Mouse (Mus musculus) ZHBTc4 (cell line): ENCODE measurements around the gene Setd5.
A peak's percentile ranks its signal among the peaks of the same experiment; 100 is the strongest.

ENCODE experiments used
- DNase-seq: peaks from one replicate; pipeline ENCODE4 v3.0.0-alpha.2; 2011; ENCODE audit warnings: low read depth, low spot score

Setd5 gene

GRCm38 (mm10) chr6:113054552-113055107 lies 22.5 kb upstream of the Setd5 start:
- no peak for DNase-seq

DNA sequence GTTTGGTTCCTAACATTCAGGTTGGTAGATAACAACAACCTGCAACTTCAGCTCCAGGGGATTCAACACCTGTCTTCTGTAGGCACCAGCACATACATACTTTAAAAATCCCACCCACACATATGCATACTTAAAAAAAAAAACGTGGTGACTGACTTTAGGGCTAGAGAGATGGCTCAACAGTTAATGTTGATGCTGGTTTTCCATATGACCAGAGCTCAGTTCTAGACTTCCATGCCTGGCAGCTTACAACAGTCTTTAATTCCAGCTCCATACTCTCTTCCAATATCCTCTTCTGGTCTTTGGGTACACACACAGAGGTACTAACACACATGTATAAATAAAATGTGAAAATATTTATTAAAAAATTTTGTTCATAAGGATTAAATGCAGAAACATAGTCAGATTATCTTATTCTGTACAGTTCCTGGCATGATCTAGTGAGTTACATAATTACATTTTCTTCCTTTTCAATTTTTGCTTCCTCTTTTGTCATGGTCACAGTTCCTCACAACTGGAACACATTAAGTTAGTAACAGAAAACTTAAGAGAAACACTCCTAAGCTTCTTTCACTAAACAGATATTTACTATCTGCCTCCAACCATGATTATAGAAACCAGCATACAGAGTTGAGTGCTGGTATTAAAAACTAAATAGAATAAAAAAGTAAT lies 16.1 kb upstream of the Setd5 start:
- no peak for DNase-seq

GRCm38 (mm10) chr6:113062253-113062652 lies 14.9 kb upstream of the Setd5 start:
- no peak for DNase-seq

GRCm38 (mm10) chr6:113063363-113063762 lies 13.8 kb upstream of the Setd5 start:
- no peak for DNase-seq

DNA sequence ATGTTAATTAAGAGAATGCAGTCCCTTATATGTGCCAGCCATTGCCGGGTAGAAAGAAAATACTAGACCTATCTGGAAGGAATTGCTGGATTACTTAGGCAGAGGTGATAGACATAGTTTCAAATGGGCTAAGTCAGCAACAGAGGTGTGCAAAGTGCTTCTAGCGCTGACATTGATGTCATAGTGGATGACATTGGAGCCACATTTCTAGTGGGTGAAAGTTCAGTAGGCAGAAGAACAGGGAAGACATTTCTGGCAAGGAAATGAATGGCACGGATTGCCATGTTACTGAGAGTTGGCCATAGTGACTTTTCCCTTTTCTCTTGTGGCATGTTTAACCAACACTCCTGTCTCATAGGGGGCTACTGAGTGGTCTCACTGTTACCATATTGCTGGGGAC lies 12.0 kb upstream of the Setd5 start:
- DNase-seq, result no peak

DNA sequence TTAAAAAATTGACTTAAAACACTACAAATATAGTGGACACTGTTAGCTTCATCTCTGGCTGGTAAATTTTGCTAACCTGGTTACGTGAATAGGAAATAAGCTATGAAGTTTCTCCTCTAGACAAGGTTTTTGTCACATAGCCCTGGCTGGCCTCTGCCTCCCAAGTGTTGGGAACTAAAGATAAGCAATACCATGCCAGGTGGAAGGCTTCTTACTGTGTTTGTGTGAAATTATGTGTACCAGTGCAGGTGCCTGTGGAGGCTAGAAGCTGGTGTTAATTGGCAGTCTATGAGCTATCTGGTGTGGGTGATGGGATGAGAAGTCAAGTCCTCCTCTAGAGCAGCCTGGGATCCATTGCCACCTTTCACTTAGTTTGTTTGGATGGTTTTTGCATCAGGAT lies 8.0 kb upstream of the Setd5 start:
- no peak for DNase-seq

- DNase-seq, result no peak
Measured at GRCm38 (mm10) chr6:113075261-113075660, 1.9 kb upstream of the Setd5 start.

DNA sequence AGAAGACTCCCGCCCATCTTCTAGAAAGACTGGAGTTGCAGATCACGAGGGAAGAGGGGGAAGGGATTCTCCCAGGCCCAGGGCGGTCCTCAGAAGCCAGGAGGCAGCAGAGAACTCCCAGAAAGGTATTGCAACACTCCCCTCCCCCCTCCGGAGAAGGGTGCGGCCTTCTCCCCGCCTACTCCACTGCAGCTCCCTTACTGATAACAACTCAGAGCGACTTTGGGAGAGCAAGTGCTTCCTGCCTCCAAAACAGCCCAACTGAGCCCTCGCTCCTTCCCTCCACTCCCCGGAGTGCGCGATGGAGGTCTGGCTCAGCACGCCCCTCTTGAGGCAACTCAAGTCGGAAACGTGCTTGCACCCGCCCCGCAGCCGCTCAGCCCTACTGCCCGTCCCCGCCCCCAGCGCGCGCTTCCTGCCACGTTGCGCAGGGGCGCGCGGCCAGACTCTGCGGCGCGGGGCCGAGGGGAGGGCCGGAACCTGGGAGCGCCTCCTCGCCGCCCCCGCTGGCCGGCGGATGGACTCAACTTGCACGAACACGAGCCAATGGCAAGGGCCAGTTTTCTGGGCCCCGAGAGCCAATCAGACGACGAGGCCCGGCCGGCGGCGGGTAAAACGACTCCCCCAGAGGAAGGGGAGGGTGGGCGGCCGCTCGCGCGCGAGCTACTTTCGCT lies 1.0 kb upstream of the Setd5 start:
- DNase-seq, result peak; percentile 99

DNA sequence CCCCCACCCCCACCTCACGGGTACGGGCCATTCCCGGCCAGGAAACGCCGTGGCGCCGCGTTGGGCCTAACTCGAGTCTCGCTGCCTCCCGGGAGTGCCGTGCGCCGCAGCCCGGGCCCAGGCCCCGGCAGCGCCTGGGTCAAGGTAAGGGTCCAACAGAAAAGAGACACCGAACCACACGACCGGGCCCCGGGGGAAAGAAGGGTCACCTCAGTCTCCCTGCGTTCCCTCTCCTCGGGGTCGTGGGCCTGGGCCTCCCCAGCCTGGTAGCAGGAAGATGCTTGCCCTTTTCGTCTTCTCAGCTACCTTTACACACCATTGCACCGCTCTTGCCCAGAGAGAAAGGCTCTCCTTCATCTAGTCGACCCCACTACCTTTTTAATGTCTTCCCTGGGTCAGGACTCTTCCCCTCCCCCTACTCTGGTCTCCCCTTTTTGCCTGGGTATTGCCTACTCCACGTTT lies 435 bp downstream of the Setd5 start:
- no peak for DNase-seq

GRCm38 (mm10) chr6:113078031-113078721 lies 1.0 kb downstream of the Setd5 start:
- peak; percentile 55 for DNase-seq

DNA sequence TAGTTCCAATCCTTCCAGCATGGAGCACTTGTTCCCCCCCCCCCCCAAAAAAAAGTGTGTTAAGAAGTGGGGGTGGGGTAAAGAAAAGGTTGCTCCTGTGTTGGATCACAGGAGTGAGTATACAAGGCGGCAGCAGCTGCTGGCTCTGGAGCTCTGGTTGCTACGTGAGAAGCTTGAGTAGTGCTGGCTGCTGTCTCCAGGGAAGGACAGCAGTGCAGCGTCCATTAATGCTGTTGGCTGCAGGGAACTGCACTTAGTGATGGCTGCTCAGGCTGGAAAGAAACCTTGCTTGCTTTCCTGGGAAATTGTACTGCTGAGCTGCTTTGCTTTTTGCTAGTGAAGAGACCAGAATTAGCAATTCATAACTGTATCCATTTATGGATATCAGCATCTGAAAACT lies 2.3 kb downstream of the Setd5 start:
- DNase-seq, result peak; percentile 42

- DNase-seq, result peak; percentile 60
Measured at GRCm38 (mm10) chr6:113082229-113082628, 5.1 kb downstream of the Setd5 start.

GRCm38 (mm10) chr6:113084590-113084989 lies 7.4 kb downstream of the Setd5 start:
- DNase-seq, result no peak

GRCm38 (mm10) chr6:113093206-113093605 lies 16.0 kb downstream of the Setd5 start:
- DNase-seq, result no peak

DNA sequence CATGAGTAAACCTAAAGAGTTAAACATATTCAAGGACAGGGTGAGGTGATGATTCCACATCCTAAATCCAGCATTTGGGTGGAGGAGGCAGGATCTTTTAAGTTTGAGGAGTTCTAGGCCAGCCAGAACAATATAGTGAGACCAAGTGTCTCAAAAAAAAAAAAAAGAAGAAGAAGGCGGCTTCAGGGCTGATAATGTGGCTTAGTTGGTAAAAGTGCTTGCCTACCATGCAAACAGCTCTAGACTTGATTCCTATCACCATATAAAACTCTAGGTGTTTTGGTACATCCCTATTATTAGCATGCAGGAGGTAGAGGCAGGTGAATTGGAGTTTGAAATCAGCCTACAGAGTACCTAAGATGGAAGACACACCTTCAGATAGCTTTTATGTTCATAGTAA lies 18.4 kb downstream of the Setd5 start:
- DNase-seq, result no peak

DNA sequence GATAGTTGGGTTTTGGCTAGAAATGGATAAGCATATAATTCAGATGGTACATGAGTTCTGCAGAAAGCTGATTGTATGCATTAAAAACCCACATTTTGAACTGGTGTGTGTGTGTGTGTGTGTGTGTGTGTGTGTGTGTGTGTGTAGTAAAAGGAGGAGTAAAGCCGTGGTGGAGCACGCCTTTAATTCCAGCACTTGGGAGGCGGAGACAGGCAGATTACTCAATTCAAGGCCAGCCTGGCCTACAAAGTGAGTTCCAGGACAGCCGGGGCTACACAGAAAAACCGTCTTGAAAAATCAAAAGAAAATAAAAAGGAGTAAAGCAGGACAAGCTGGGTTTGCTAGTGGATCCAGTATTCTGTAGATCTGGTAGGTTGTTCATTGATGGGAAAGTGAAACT lies 20.5 kb downstream of the Setd5 start:
- peak; percentile 51 for DNase-seq

DNA sequence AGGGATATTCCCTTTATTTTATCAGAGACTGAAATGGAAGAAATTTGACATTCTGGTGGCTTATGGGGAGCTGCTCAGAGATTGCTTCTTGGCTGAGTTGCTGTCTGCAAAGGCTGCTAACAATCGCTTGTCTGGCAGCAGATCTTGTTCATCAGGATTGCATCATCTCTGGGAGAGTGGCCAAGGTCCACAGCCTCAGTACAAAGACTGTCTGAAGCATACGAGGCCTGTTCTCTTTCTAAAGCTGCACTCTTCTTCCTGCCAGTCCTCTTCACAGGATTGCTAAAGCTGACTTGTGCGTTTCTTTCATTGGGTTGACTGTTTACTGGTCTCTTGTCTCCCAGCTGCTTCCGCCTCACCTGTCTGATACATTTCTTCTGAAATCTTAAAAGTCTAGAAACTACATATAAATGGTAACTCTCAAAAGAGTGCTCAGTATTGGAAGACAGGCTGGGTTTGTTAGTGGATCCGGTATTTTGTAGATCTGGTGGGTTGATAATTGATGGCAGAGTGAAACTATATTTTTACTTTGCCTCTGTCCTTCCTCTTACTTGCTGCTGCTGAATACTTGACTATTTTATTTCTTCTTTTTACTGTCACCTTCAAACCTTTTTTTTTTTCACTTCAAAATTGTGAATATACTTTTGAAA lies 22.6 kb downstream of the Setd5 start:
- DNase-seq, result peak; percentile 28

DNA sequence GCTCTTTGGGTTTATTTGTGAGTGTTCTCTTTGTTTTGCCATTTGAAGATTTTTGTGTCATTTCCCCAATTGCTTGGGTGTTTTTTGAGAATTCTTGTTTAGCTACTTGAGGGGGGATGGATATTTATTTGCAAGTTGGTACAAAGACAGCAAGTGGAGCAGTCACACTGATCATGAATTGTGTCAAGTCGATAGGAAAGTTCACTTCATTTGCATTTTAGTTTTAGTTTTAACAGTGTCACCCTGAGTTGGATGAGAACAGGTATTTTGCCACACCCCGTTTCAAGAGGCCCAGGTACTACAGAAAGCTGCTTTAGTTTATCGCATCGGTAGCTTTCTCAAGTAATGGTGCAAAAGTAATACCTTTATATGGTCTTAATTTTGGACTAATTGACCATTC lies 25.4 kb downstream of the Setd5 start:
- no peak for DNase-seq

- DNase-seq, result peak; percentile 74
Measured at GRCm38 (mm10) chr6:113103765-113104164, 26.6 kb downstream of the Setd5 start.

GRCm38 (mm10) chr6:113109378-113109777 lies 32.2 kb downstream of the Setd5 start:
- no peak for DNase-seq

GRCm38 (mm10) chr6:113109956-113110355 lies 32.8 kb downstream of the Setd5 start:
- no peak for DNase-seq

GRCm38 (mm10) chr6:113120806-113121205 lies 43.6 kb downstream of the Setd5 start:
- no peak for DNase-seq
